Mouse (Mus musculus): ENCODE data around the gene Tmem179. TPM values are rescaled to one million over a fixed set of nuclear protein-coding genes. Genes with fewer than 3 reads are reported as not detected.

Gene Tmem179
- not detected for total RNA-seq (2023)

DNA sequence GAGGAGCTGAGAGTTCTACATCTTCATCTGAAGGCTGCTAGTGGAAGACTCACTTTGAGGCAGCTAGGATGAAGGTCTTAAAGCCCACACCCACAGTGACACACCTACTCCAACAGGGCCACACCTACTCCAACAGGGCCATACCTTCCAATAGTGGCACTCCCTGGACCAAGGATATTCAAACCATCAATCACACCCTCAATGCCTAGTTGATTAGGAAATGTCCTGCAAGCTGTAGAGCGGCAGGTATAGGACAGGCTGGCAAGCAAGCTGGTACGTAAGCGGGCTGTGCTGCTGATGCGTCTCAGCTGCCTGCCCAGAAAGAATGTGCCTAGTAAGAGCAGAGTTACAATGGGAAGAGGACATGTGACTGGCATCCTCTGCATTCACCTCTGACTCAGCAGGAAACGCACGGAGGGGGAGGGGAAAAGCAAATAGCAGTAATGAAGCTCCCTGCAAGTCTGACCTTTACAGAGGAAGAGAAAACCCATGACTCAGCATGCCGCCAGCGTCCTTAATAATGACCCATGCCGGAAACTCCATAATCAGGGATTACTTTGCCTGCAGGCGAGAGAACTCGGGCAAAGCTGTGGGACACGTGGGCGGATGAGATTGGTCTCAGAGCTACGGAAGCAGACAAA is at the start of gene Tmem179:
TSS of gene Tmem179 (minus strand) at position 51 of the 641 bp plus-strand sequence.

DNA sequence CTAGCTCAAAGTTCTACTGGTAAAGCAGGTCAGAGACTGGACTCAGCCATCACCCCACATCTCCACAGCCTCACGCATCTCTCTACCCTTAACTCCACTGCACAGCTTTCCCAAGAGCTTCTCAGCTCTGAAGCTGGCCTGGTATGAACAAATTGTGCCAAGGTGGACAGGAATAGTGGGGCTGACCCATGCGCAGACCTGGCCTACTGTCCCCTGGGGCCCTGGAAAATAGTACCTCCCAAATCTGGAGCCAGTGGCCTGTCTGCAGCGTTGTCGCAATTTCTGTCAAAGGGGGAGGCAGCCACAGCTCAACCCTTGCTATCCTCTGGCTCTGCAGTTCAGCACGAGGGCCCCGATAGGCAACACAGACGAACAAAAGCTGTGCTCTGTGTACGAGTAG is 27.4 kb downstream of the Tmem179 start, which contains the start of gene A530016L24Rik:
TSS of gene A530016L24Rik (plus strand) at position 315 of the 400 bp plus-strand sequence.

Other genes starting within 250 kb of the Tmem179 start
- gene A530016L24Rik, start 27.3 kb downstream of the Tmem179 start, total RNA-seq (2023): not detected
- gene Inf2, start 72.0 kb upstream of the Tmem179 start, total RNA-seq (2023): 61.1 TPM
- 1.8 TPM for gene Adssl1, start 103.3 kb upstream of the Tmem179 start, total RNA-seq (2023)
- gene Siva1, start 127.9 kb upstream of the Tmem179 start, total RNA-seq (2023): 34.7 TPM
- gene Akt1, start 158.1 kb upstream of the Tmem179 start, total RNA-seq (2023): 73.5 TPM
- 3.1 TPM for gene Zbtb42, start 162.1 kb upstream of the Tmem179 start, total RNA-seq (2023)
- 13.0 TPM for gene Cep170b, start 203.7 kb upstream of the Tmem179 start, total RNA-seq (2023)
- gene Pld4, start 243.9 kb upstream of the Tmem179 start, total RNA-seq (2023): 32.9 TPM

Measured in CD4-positive naive resting alpha-beta T cell, adult 76 days (primary cell).